Mouse (Mus musculus) neural tube, embryonic 15.5 days (tissue): Measurements from ENCODE around the gene Lef1. TPM values are rescaled to one million over a fixed set of nuclear protein-coding genes. Genes with fewer than 3 reads are reported as not detected.

ENCODE experiments used
- ATAC-seq: fragments of 200-750 bp; cut with Nextera tagmentation; 2 replicates; pipeline ENCODE4 v1.8.0; 2017; ENCODE audit warnings: mild to moderate bottlenecking, moderate TSS enrichment, moderate library complexity; ENCODE audit not compliant: low FRiP score
- H3K27ac ChIP-seq: fragments of 300-500 bp; sonication (generic); replicated peaks from 2 replicates; pipeline ENCODE4 v1.5.1; 2015; ENCODE audit warnings: mild to moderate bottlenecking, inconsistent platforms
- H3K27me3 ChIP-seq: fragments of 300-500 bp; sonication (generic); replicated peaks from 2 replicates; pipeline ENCODE4 v1.6.1; 2015; ENCODE audit warnings: inconsistent platforms
- H3K36me3 ChIP-seq: fragments of 300-500 bp; sonication (generic); 2 replicates; pipeline ENCODE4 v1.6.1; 2015; ENCODE audit warnings: inconsistent platforms
- H3K4me1 ChIP-seq: fragments of 300-500 bp; sonication (generic); 2 replicates; pipeline ENCODE4 v1.6.1; 2015; ENCODE audit warnings: inconsistent platforms
- H3K4me2 ChIP-seq: fragments of 300-500 bp; sonication (generic); 2 replicates; pipeline ENCODE4 v1.6.1; 2015; ENCODE audit warnings: inconsistent platforms, mild to moderate bottlenecking, moderate library complexity
- H3K4me3 ChIP-seq: fragments of 300-500 bp; sonication (generic); replicated peaks from 2 replicates; pipeline ENCODE4 v1.5.1; 2015; ENCODE audit warnings: mild to moderate bottlenecking, inconsistent platforms
- H3K9ac ChIP-seq: fragments of 300-500 bp; sonication (generic); replicated peaks from 2 replicates; pipeline ENCODE4 v1.6.1; 2015; ENCODE audit warnings: mild to moderate bottlenecking, inconsistent platforms
- H3K9me3 ChIP-seq: fragments of 300-500 bp; sonication (generic); replicated peaks from 2 replicates; pipeline ENCODE4 v1.6.1; 2016; ENCODE audit warnings: inconsistent platforms
- WGBS: fragments of 180-500 bp; shearing (Covaris S2); methylation state at CpG from one replicate; pipeline ENCODE4 v1.1.7; 2015; ENCODE audit warnings: mixed read lengths; 5-methylcytosine and 5-hydroxymethylcytosine counted together
- polyA plus RNA-seq: library from polyadenylated mRNA; unstranded; fragments of >200 nt; fragmentation: Nextera tagmentation; extraction: Ambion mirVana; gene quantifications from 2 replicates; pipeline ENCODE4 v1.2.1, GENCODE M21; 2015

Lef1 gene
- polyA plus RNA-seq, 1 experiment from 2014 or later, result 6.3 TPM

- peaks cover 6% of the 10 kb centered on the region; the same call in 1 of the 2 replicates for H3K4me1 ChIP-seq
- no peak for ATAC-seq
- H3K36me3 ChIP-seq, result no peaks in the 10 kb centered on the region
- 85% methylated on average over 4 of the region's 4 CpGs for WGBS
- H3K9me3 ChIP-seq, result no peaks in the 10 kb centered on the region
- H3K27ac ChIP-seq, result no peak overlapping the region
- no peak overlapping the region for H3K9ac ChIP-seq
- H3K4me3 ChIP-seq, result no peak overlapping the region
- no peak overlapping the region for H3K4me2 ChIP-seq
- no peaks in the 10 kb centered on the region for H3K27me3 ChIP-seq
These were observed 43.6 kb downstream of the Lef1 start for GRCm38 (mm10) chr3:131153896-131154295.

GRCm38 (mm10) chr3:131154576-131154975 lies 44.3 kb downstream of the Lef1 start:
- Histone ChIP-seq H3K9me3 (no peaks in the 10 kb centered on the region), H3K27ac (no peak overlapping the region), H3K4me2 (no peak overlapping the region), H3K36me3 (no peaks in the 10 kb centered on the region), H3K27me3 (no peaks in the 10 kb centered on the region), H3K4me1 (peaks cover 6% of the 10 kb centered on the region; the same call in 1 of the 2 replicates), H3K4me3 (no peak overlapping the region), H3K9ac (no peak overlapping the region)
- WGBS, result 88% methylated on average over 9 of the region's 9 CpGs
- ATAC-seq, result no peak

- H3K9me3 ChIP-seq, result no peaks in the 10 kb centered on the region
- ATAC-seq, result no peak
- H3K27me3 ChIP-seq, result no peaks in the 10 kb centered on the region
- H3K4me1 ChIP-seq, result peaks cover 6% of the 10 kb centered on the region; the same call in 1 of the 2 replicates
- WGBS, result 82% methylated on average over 7 of the region's 7 CpGs
- H3K9ac ChIP-seq, result no peak overlapping the region
- H3K4me3 ChIP-seq, result no peak overlapping the region
- no peak overlapping the region for H3K27ac ChIP-seq
- no peak overlapping the region for H3K4me2 ChIP-seq
- H3K36me3 ChIP-seq, result no peaks in the 10 kb centered on the region
These were observed 44.8 kb downstream of the Lef1 start for GRCm38 (mm10) chr3:131155066-131155465.

- no peak overlapping the region for H3K4me3 ChIP-seq
- H3K36me3 ChIP-seq, result no peaks in the 10 kb centered on the region
- H3K9me3 ChIP-seq, result no peaks in the 10 kb centered on the region
- no peak for ATAC-seq
- no peak overlapping the region for H3K9ac ChIP-seq
- peaks cover 6% of the 10 kb centered on the region; the same call in 1 of the 2 replicates for H3K4me1 ChIP-seq
- H3K4me2 ChIP-seq, result no peak overlapping the region
- H3K27ac ChIP-seq, result no peak overlapping the region
- WGBS, result 31% methylated on average over 3 of the region's 3 CpGs
- H3K27me3 ChIP-seq, result no peaks in the 10 kb centered on the region
These were observed 45.4 kb downstream of the Lef1 start for GRCm38 (mm10) chr3:131155657-131156056.

GRCm38 (mm10) chr3:131156377-131156776 lies 46.1 kb downstream of the Lef1 start:
- Histone ChIP-seq H3K4me2 (no peak overlapping the region), H3K36me3 (no peaks in the 10 kb centered on the region), H3K9me3 (no peaks in the 10 kb centered on the region), H3K4me3 (no peak overlapping the region), H3K27ac (no peak overlapping the region), H3K4me1 (peaks cover 6% of the 10 kb centered on the region; the same call in 1 of the 2 replicates), H3K9ac (no peak overlapping the region), H3K27me3 (no peaks in the 10 kb centered on the region)
- 60% methylated on average over 11 of the region's 11 CpGs for WGBS
- no peak for ATAC-seq

GRCm38 (mm10) chr3:131157471-131157870 lies 47.2 kb downstream of the Lef1 start:
- Histone ChIP-seq H3K4me2 (no peak overlapping the region), H3K9ac (no peak overlapping the region), H3K27ac (no peak overlapping the region), H3K4me1 (peaks cover 6% of the 10 kb centered on the region; the same call in 1 of the 2 replicates), H3K36me3 (no peaks in the 10 kb centered on the region), H3K4me3 (no peak overlapping the region), H3K27me3 (no peaks in the 10 kb centered on the region), H3K9me3 (no peaks in the 10 kb centered on the region)
- WGBS, result 57% methylated on average over 7 of the region's 7 CpGs
- ATAC-seq, result no peak

- Histone ChIP-seq H3K27me3 (no peaks in the 10 kb centered on the region), H3K4me3 (no peak overlapping the region), H3K27ac (no peak overlapping the region), H3K4me2 (no peak overlapping the region), H3K36me3 (no peaks in the 10 kb centered on the region), H3K9me3 (no peaks in the 10 kb centered on the region), H3K4me1 (peaks cover 6% of the 10 kb centered on the region; the same call in 1 of the 2 replicates), H3K9ac (no peak overlapping the region)
- ATAC-seq, result no peak
- WGBS, result 31% methylated on average over 12 of the region's 12 CpGs
These were observed 49.0 kb downstream of the Lef1 start for GRCm38 (mm10) chr3:131159204-131159760.

- Histone ChIP-seq H3K36me3 (no peaks in the 10 kb centered on the region), H3K9ac (no peak overlapping the region)
- ATAC-seq, result no peak
These were observed 49.8 kb downstream of the Lef1 start for GRCm38 (mm10) chr3:131159881-131160615.

GRCm38 (mm10) chr3:131160921-131161320 lies 50.6 kb downstream of the Lef1 start:
- Histone ChIP-seq H3K4me2 (no peak overlapping the region), H3K27me3 (no peaks in the 10 kb centered on the region), H3K4me1 (peaks cover 6% of the 10 kb centered on the region; the same call in 1 of the 2 replicates), H3K9me3 (no peaks in the 10 kb centered on the region), H3K36me3 (no peaks in the 10 kb centered on the region), H3K4me3 (no peak overlapping the region), H3K9ac (no peak overlapping the region), H3K27ac (no peak overlapping the region)
- 81% methylated on average over 7 of the region's 7 CpGs for WGBS
- ATAC-seq, result no peak; the same call in 1 of the 2 replicates

More at GRCm38 (mm10) chr3:131159881-131160615, 49.8 kb downstream of the Lef1 start:
- peaks cover 6% of the 10 kb centered on the region; the same call in 1 of the 2 replicates for H3K4me1 ChIP-seq
- no peaks in the 10 kb centered on the region for H3K9me3 ChIP-seq
- no peak overlapping the region for H3K27ac ChIP-seq
- WGBS, result 69% methylated on average over 14 of the region's 14 CpGs
- no peaks in the 10 kb centered on the region for H3K27me3 ChIP-seq
- no peak overlapping the region for H3K4me3 ChIP-seq
- H3K4me2 ChIP-seq, result no peak overlapping the region

GRCm38 (mm10) chr3:131167731-131168130 lies 57.5 kb downstream of the Lef1 start:
- 94% methylated on average over 4 of the region's 4 CpGs for WGBS
- H3K27me3 ChIP-seq, result no peaks in the 10 kb centered on the region
- H3K27ac ChIP-seq, result no peak overlapping the region
- H3K4me2 ChIP-seq, result no peak overlapping the region
- no peak overlapping the region for H3K4me3 ChIP-seq
- H3K4me1 ChIP-seq, result no peaks in the 10 kb centered on the region
- no peak for ATAC-seq
- no peak overlapping the region for H3K9ac ChIP-seq
- no peaks in the 10 kb centered on the region for H3K9me3 ChIP-seq
- H3K36me3 ChIP-seq, result no peaks in the 10 kb centered on the region

- H3K4me3 ChIP-seq, result no peak overlapping the region
- no peaks in the 10 kb centered on the region for H3K36me3 ChIP-seq
- no peak for ATAC-seq
- H3K4me2 ChIP-seq, result no peak overlapping the region
- no peak overlapping the region for H3K9ac ChIP-seq
- 95% methylated on average over 6 of the region's 6 CpGs for WGBS
- no peaks in the 10 kb centered on the region for H3K9me3 ChIP-seq
- no peaks in the 10 kb centered on the region for H3K27me3 ChIP-seq
- no peak overlapping the region for H3K27ac ChIP-seq
- H3K4me1 ChIP-seq, result no peaks in the 10 kb centered on the region
These were observed 58.9 kb downstream of the Lef1 start for GRCm38 (mm10) chr3:131169161-131169560.

- Histone ChIP-seq H3K27me3 (no peaks in the 10 kb centered on the region), H3K4me2 (no peak overlapping the region), H3K27ac (no peak overlapping the region), H3K36me3 (no peaks in the 10 kb centered on the region), H3K4me1 (no peaks in the 10 kb centered on the region), H3K9me3 (no peaks in the 10 kb centered on the region), H3K9ac (no peak overlapping the region), H3K4me3 (no peak overlapping the region)
- WGBS, result 80% methylated on average over 6 of the region's 6 CpGs
- ATAC-seq, result no peak
These were observed 59.9 kb downstream of the Lef1 start for GRCm38 (mm10) chr3:131170099-131170643.
